In the genomic region with DNA sequence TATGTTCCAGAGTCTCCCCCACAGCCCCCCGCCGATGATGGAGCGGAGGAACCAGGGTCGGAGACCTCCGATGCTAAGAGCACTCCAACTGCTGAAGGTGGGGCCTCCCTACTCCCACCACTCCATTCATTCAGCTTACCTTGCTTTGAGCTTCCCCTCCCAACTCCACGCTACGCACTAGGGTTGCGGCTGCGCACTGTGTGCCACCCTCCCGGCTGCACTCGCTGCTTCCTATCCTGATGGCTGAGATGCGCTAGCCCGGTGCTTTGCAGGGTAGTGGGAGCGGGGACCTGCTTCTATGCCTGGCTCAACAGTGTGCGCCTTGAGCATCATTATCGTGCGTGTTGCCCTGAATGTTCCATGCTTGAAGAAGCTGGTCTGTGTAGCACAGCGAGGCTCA, we compare ENCODE assay signal across 23 mouse cellular contexts. TPM values are rescaled to one million over a fixed set of nuclear protein-coding genes. Genes with fewer than 3 reads are reported as not detected.
"Had no signal": no experiment of that assay in that cellular context is flagged by ENCODE, and none has a peak within 500 bp of the region (broad histone marks: within the 10 kb centered on the region; RNA-seq: fewer than 3 reads in every experiment).

No protein-coding gene starts in this region.

- DNase-seq: kidney, adult 18-20 months; kidney, adult 9 months; kidney, postnatal 25 days; left cerebral cortex, postnatal 4 days; liver, postnatal 0 days; lung, embryonic 14.5 days; midbrain, embryonic 14.5 days; right cerebral cortex, adult 18-20 months; right cerebral cortex, postnatal 25 days; spleen, adult 18-20 months; thymus, adult 2 months; thymus, postnatal 14 days had no signal

- H3K9me3 ChIP-seq: limb, embryonic 12.5 days; limb, embryonic 15.5 days; neural tube, embryonic 12.5 days; neural tube, embryonic 15.5 days; stomach, embryonic 15.5 days had no signal

- H3K27me3 ChIP-seq: limb, embryonic 12.5 days; limb, embryonic 15.5 days; neural tube, embryonic 12.5 days; neural tube, embryonic 15.5 days; stomach, embryonic 15.5 days had no signal

- H3K27ac ChIP-seq: kidney, postnatal 0 days; limb, embryonic 12.5 days; limb, embryonic 15.5 days; liver, embryonic 14.5 days; macrophage; neural tube, embryonic 12.5 days; neural tube, embryonic 15.5 days; stomach, embryonic 15.5 days had no signal

- H3K9ac ChIP-seq: limb, embryonic 12.5 days; limb, embryonic 15.5 days; liver, embryonic 14.5 days; liver, postnatal 0 days; lung, embryonic 14.5 days; neural tube, embryonic 12.5 days; neural tube, embryonic 15.5 days; stomach, embryonic 15.5 days had no signal

- H3K4me2 ChIP-seq: limb, embryonic 12.5 days; limb, embryonic 15.5 days; liver, embryonic 11.5 days; lung, embryonic 14.5 days; midbrain, embryonic 11.5 days; neural tube, embryonic 12.5 days; neural tube, embryonic 15.5 days; stomach, embryonic 15.5 days had no signal

- H3K36me3 ChIP-seq: limb, embryonic 12.5 days; limb, embryonic 15.5 days; stomach, embryonic 15.5 days had no signal

- H3K4me3 ChIP-seq: limb, embryonic 12.5 days; limb, embryonic 15.5 days; neural tube, embryonic 12.5 days; neural tube, embryonic 15.5 days; stomach, embryonic 15.5 days had no signal

- ATAC-seq: liver, postnatal 0 days; lung, postnatal 0 days had no signal

RNA-seq across cellular contexts. Expression of a gene that starts 55.9 kb away (rescaled TPM):
- polyA plus RNA-seq: macrophage had no signal
